Mouse (Mus musculus) lung, embryonic 14.5 days (tissue): ENCODE data around the gene Birc5. TPM values are rescaled to one million over a fixed set of nuclear protein-coding genes. Genes with fewer than 3 reads are reported as not detected.

Experiments used
- ATAC-seq: fragments of 200-750 bp; cut with Nextera tagmentation; 2 replicates; pipeline ENCODE4 v1.8.0; 2017; ENCODE audit warnings: mild to moderate bottlenecking, moderate TSS enrichment, moderate library complexity; ENCODE audit not compliant: insufficient read depth
- DNase-seq: peaks from one replicate; pipeline ENCODE4 v3.0.0-alpha.2; 2015
- H3K27ac ChIP-seq: fragments of 300-500 bp; sonication (generic); 2 replicates; pipeline ENCODE4 v1.5.1; 2014; ENCODE audit warnings: low read depth, mild to moderate bottlenecking, moderate library complexity
- H3K27me3 ChIP-seq: fragments of 300-500 bp; sonication (generic); 2 replicates; pipeline ENCODE4 v1.6.1; 2014; ENCODE audit warnings: low read length, control low read depth; ENCODE audit not compliant: insufficient read depth
- H3K36me3 ChIP-seq: fragments of 300-500 bp; sonication (generic); 2 replicates; pipeline ENCODE4 v1.6.1; 2014; ENCODE audit warnings: control low read depth; ENCODE audit not compliant: insufficient read depth
- H3K4me1 ChIP-seq: fragments of 300-500 bp; sonication (generic); 2 replicates; pipeline ENCODE4 v1.6.1; 2014; ENCODE audit warnings: antibody characterized with exemption, control low read depth; ENCODE audit not compliant: insufficient read depth
- H3K4me2 ChIP-seq: fragments of 300-500 bp; sonication (generic); 2 replicates; pipeline ENCODE4 v1.6.1; 2014; ENCODE audit warnings: mild to moderate bottlenecking
- H3K4me3 ChIP-seq: fragments of 300-500 bp; sonication (generic); 2 replicates; pipeline ENCODE4 v1.5.1; 2014; ENCODE audit warnings: low read depth, low read length
- H3K9ac ChIP-seq: fragments of 300-500 bp; sonication (generic); 2 replicates; pipeline ENCODE4 v1.6.1; 2014
- H3K9me3 ChIP-seq: fragments of 300-500 bp; sonication (generic); 2 replicates; pipeline ENCODE4 v1.6.1; 2016; ENCODE audit warnings: low read depth, low read length, control low read depth
- CTCF ChIP-seq: IDR thresholded peaks from 2 replicates; pipeline ENCODE4 v1.5.1; 2016; ENCODE audit warnings: antibody characterized with exemption, low read depth
- WGBS: fragments of 180-500 bp; shearing (Covaris S2); extraction: QIAGEN DNeasy Blood & Tissue Kit; methylation state at CpG from one replicate; pipeline ENCODE4 v1.1.7; 2014; 5-methylcytosine and 5-hydroxymethylcytosine counted together
- polyA plus RNA-seq: library from polyadenylated mRNA; unstranded; fragments of >200 nt; fragmentation: Nextera tagmentation; extraction: Ambion mirVana; gene quantifications from 2 replicates; pipeline ENCODE4 v1.2.1, GENCODE M21; 2014

Gene Birc5
- polyA plus RNA-seq, 1 experiment from 2014 or later = 399 TPM

- peak overlapping the region; percentile 89; the same call in 1 of the 2 replicates for H3K27ac ChIP-seq
- no peak for TF ChIP-seq CTCF
- ATAC-seq (no peak), DNase-seq (no peak)
- H3K27me3 ChIP-seq = no peaks in the 10 kb centered on the region
- peak overlapping the region; percentile 82 for H3K4me2 ChIP-seq
- no peak overlapping the region; the same call in 1 of the 2 replicates for H3K9ac ChIP-seq
- WGBS = 41% methylated on average over 8 of the region's 8 CpGs
- peaks cover 40% of the 10 kb centered on the region for H3K4me1 ChIP-seq
- H3K4me3 ChIP-seq = no peak overlapping the region; the same call in 1 of the 2 replicates
- peaks cover 16% of the 10 kb centered on the region for H3K36me3 ChIP-seq
- H3K9me3 ChIP-seq = no peaks in the 10 kb centered on the region
These were observed 22.1 kb upstream of the Birc5 start for GRCm38 (mm10) chr11:117826916-117827315.

- Histone ChIP-seq H3K9ac (no peak overlapping the region), H3K4me2 (no peak overlapping the region)
- no peak for ATAC-seq
These were observed 21.7 kb upstream of the Birc5 start for GRCm38 (mm10) chr11:117827386-117827785.

GRCm38 (mm10) chr11:117828149-117828887, 20.7 kb upstream of the Birc5 start:
- 49% methylated on average over 18 of the region's 18 CpGs for WGBS
- peaks cover 40% of the 10 kb centered on the region for H3K4me1 ChIP-seq
- H3K27ac ChIP-seq = peak overlapping the region; percentile 71; the same call in 1 of the 2 replicates
- H3K4me2 ChIP-seq = peak overlapping the region; percentile 13; the same call in 1 of the 2 replicates
- no peaks in the 10 kb centered on the region for H3K9me3 ChIP-seq
- DNase-seq = peak; percentile 83
- ATAC-seq = no peak
- H3K9ac ChIP-seq = no peak overlapping the region
- no peak overlapping the region for H3K4me3 ChIP-seq
- no peaks in the 10 kb centered on the region for H3K27me3 ChIP-seq
- no peak for TF ChIP-seq CTCF
- peaks cover 2% of the 10 kb centered on the region for H3K36me3 ChIP-seq

More at GRCm38 (mm10) chr11:117827386-117827785, 21.7 kb upstream of the Birc5 start:
- Histone ChIP-seq H3K9me3 (no peaks in the 10 kb centered on the region), H3K4me3 (no peak overlapping the region), H3K27ac (no peak overlapping the region), H3K27me3 (no peaks in the 10 kb centered on the region), H3K4me1 (peaks cover 40% of the 10 kb centered on the region), H3K36me3 (peaks cover 12% of the 10 kb centered on the region)
- 36% methylated on average over 3 of the region's 3 CpGs for WGBS
- peak; percentile 27 for DNase-seq
- no peak for TF ChIP-seq CTCF

GRCm38 (mm10) chr11:117828888-117829604, 20.0 kb upstream of the Birc5 start:
- H3K27me3 ChIP-seq = no peaks in the 10 kb centered on the region
- no peak overlapping the region for H3K9ac ChIP-seq
- DNase-seq = peak; percentile 73

GRCm38 (mm10) chr11:117829671-117830215, 19.3 kb upstream of the Birc5 start:
- WGBS = 49% methylated on average over 2 of the region's 2 CpGs
- DNase-seq = peak; percentile 76
- H3K9ac ChIP-seq = no peak overlapping the region
- no peak overlapping the region for H3K4me2 ChIP-seq
- H3K4me3 ChIP-seq = no peak overlapping the region
- no peaks in the 10 kb centered on the region for H3K36me3 ChIP-seq
- peak overlapping the region; percentile 71 for H3K27ac ChIP-seq
- no peaks in the 10 kb centered on the region for H3K9me3 ChIP-seq
- H3K27me3 ChIP-seq = no peaks in the 10 kb centered on the region
- peaks cover 36% of the 10 kb centered on the region for H3K4me1 ChIP-seq
- no peak for TF ChIP-seq CTCF
- no peak for ATAC-seq

More at GRCm38 (mm10) chr11:117828888-117829604, 20.0 kb upstream of the Birc5 start:
- H3K4me2 ChIP-seq = no peak overlapping the region
- H3K4me1 ChIP-seq = peaks cover 39% of the 10 kb centered on the region
- no peaks in the 10 kb centered on the region for H3K36me3 ChIP-seq
- H3K27ac ChIP-seq = peak overlapping the region; percentile 71
- 31% methylated on average over 9 of the region's 9 CpGs for WGBS
- H3K4me3 ChIP-seq = no peak overlapping the region
- ATAC-seq = no peak
- TF ChIP-seq CTCF = no peak
- no peaks in the 10 kb centered on the region for H3K9me3 ChIP-seq

GRCm38 (mm10) chr11:117830401-117830800, 18.6 kb upstream of the Birc5 start:
- H3K4me3 ChIP-seq = no peak overlapping the region
- H3K27ac ChIP-seq = peak overlapping the region; percentile 71
- ATAC-seq (no peak), DNase-seq (peak; percentile 86)
- WGBS = 52% methylated on average over 9 of the region's 9 CpGs
- no peaks in the 10 kb centered on the region for H3K27me3 ChIP-seq
- no peak overlapping the region for H3K4me2 ChIP-seq
- no peak overlapping the region for H3K9ac ChIP-seq
- H3K9me3 ChIP-seq = no peaks in the 10 kb centered on the region
- no peaks in the 10 kb centered on the region for H3K36me3 ChIP-seq
- no peak for TF ChIP-seq CTCF
- H3K4me1 ChIP-seq = peaks cover 36% of the 10 kb centered on the region
